Mouse (Mus musculus): Measurements from ENCODE around the gene Ube2l3. TPM values are rescaled to one million over a fixed set of nuclear protein-coding genes. Genes with fewer than 3 reads are reported as not detected.
"Not testable (repeated sequence)": the region's sequence is repeated elsewhere in the genome, so short reads cannot be mapped to it uniquely, and the experiment has no call there.

Gene Ube2l3
- polyA plus RNA-seq, 1 experiment from 2014 or later = 278 TPM

DNA sequence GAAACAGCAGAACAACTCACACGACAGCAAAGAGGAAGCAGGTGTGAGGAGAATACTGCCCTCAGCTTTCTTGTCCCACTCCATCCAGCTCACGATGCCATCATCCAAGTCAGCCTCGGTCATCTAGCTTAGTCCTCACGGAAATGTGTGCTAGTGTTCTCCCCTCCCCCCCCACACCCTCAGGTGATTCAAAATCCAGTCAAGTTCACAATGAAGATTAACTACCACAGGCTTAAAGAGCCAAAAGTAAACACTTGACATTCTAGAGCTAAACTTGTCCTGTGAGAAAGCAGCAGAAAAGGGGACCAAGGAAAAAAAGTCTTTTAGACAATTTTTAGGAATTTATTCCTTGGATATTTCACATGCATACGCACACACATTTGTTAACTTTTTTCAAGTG, 34.4 kb downstream of the Ube2l3 start:
- no peak overlapping the region for H3K9ac ChIP-seq
- no peaks in the 10 kb centered on the region for H3K27me3 ChIP-seq (ENCODE audit: control insufficient read depth, insufficient read depth, low read length)
- peaks cover 56% of the 10 kb centered on the region for H3K36me3 ChIP-seq (replicated peaks; ENCODE audit: control insufficient read depth, insufficient read depth)
- no peak overlapping the region for H3K4me3 ChIP-seq (replicated peaks; ENCODE audit: low read length)
- H3K4me2 ChIP-seq (replicated peaks) = no peak overlapping the region
- WGBS = 90% methylated on average over 5 of the region's 5 CpGs
- no peaks in the 10 kb centered on the region for H3K9me3 ChIP-seq (ENCODE audit: control insufficient read depth, low read length)
- no peaks in the 10 kb centered on the region for H3K4me1 ChIP-seq (replicated peaks; ENCODE audit: control insufficient read depth, insufficient read depth, low read length)
- no peak overlapping the region for H3K27ac ChIP-seq
- no peak for DNase-seq (ENCODE audit: low spot score)
- no peak for ATAC-seq (ENCODE audit: low FRiP score)

DNA sequence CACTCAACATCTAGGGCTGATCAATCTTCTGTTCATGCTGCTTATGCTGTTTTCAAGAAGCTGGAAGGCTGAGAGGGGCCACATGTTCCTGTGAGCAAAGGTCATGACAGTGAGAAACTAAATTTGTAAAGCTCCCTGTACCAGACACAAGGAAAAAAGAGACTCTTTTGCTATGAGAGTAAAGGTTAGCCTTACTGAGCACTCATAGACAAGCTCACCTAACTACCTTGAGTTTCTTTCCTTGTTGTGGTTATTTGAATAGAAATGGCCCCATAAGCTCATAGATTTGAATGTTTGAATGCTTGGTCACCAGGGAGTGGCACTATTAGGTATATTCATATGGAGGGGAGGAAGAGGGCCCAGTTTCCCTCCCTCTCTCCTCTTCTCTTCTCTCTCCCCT, 35.3 kb downstream of the Ube2l3 start:
- H3K9ac ChIP-seq = no peak overlapping the region
- H3K36me3 ChIP-seq (replicated peaks; ENCODE audit: control insufficient read depth, insufficient read depth) = peaks cover 52% of the 10 kb centered on the region
- H3K4me1 ChIP-seq (replicated peaks; ENCODE audit: control insufficient read depth, insufficient read depth, low read length) = no peaks in the 10 kb centered on the region
- H3K4me3 ChIP-seq (replicated peaks; ENCODE audit: low read length) = no peak overlapping the region
- no peak for ATAC-seq (ENCODE audit: low FRiP score)
- H3K4me2 ChIP-seq (replicated peaks) = no peak overlapping the region
- no peaks in the 10 kb centered on the region for H3K9me3 ChIP-seq (ENCODE audit: control insufficient read depth, low read length)
- no peak for DNase-seq (ENCODE audit: low spot score)
- no peaks in the 10 kb centered on the region for H3K27me3 ChIP-seq (ENCODE audit: control insufficient read depth, insufficient read depth, low read length)
- no peak overlapping the region for H3K27ac ChIP-seq

DNA sequence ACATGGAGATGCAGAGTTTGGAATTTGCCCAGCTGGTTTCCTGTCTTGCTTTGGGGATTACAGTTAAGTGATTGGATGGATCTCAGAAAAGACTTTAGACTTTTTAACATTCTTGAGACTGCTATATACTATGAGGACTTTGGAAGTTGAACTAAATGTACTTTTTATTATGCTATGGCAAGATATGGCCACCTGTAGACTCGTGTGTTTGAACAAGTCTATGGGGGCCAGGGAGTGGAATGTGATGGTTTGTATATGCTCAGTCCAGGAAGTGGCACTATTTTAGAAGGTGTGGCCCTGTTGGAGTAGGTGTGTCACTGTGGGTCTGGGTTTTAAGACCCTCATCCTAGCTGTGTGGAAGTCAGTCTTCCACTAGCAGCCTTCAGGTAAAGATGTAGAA, 37.0 kb downstream of the Ube2l3 start:
- not testable (repeated sequence) for H3K9ac ChIP-seq; DNase-seq (ENCODE audit: low spot score); H3K4me3 ChIP-seq (replicated peaks; ENCODE audit: low read length); H3K9me3 ChIP-seq (ENCODE audit: control insufficient read depth, low read length); H3K4me2 ChIP-seq (replicated peaks); H3K27ac ChIP-seq; H3K4me1 ChIP-seq (replicated peaks; ENCODE audit: control insufficient read depth, insufficient read depth, low read length); ATAC-seq (ENCODE audit: low FRiP score); H3K27me3 ChIP-seq (ENCODE audit: control insufficient read depth, insufficient read depth, low read length)
- peaks cover 48% of the 10 kb centered on the region for H3K36me3 ChIP-seq (replicated peaks; ENCODE audit: control insufficient read depth, insufficient read depth)
- 94% methylated on average over 1 of the region's 1 CpGs for whole genome bisulfite sequencing

DNA sequence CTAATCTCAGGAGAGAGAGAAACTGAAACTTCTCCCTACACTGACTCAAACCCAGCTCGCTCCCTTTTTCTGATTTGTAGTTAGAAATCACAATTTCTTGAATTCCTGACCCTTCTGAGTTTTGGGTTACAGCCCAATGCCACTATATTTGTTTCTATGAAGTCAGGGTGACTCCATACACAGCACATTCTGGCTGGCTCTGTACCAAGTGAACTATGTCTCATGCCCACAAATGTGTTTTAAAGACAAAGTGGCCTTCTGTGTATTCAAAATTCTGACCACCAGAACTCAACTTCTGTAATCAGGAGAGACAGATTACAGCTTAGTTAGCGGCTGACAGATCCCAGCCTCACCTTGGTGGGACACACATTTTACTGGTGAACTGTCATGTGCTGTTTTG, 48.1 kb downstream of the Ube2l3 start:
- WGBS = 99% methylated on average over 2 of the region's 2 CpGs
- ATAC-seq (ENCODE audit: low FRiP score) (no peak), DNase-seq (ENCODE audit: low spot score) (no peak)
- no peaks in the 10 kb centered on the region for H3K27me3 ChIP-seq (ENCODE audit: control insufficient read depth, insufficient read depth, low read length)
- no peak overlapping the region for H3K4me2 ChIP-seq (replicated peaks)
- peaks cover 68% of the 10 kb centered on the region for H3K36me3 ChIP-seq (replicated peaks; ENCODE audit: control insufficient read depth, insufficient read depth)
- no peak overlapping the region for H3K4me3 ChIP-seq (replicated peaks; ENCODE audit: low read length)
- H3K4me1 ChIP-seq (replicated peaks; ENCODE audit: control insufficient read depth, insufficient read depth, low read length) = no peaks in the 10 kb centered on the region
- no peak overlapping the region for H3K27ac ChIP-seq
- H3K9ac ChIP-seq = no peak overlapping the region
- no peaks in the 10 kb centered on the region for H3K9me3 ChIP-seq (ENCODE audit: control insufficient read depth, low read length)

DNA sequence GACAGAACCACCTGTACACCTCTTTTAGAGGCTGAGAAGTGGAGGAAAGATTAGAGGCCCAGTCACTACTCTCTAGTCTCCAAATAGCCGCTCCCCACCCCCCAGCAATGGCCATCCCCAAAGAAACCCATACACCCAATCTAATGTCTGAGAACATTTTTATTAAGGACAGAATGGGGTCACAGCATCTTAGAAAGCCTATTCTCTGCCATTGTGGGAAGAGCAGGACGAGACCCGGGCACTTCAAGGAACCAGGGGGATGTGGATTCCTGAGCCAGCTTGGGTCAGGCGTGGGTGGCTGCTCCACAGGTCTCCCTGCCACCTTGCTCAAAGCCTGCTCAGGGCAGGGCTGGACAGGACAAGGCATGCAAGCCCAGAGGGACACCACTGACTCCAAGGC, 50.6 kb downstream of the Ube2l3 start:
- Histone ChIP-seq H3K36me3 (replicated peaks; ENCODE audit: control insufficient read depth, insufficient read depth) (peaks cover 47% of the 10 kb centered on the region), H3K27me3 (ENCODE audit: control insufficient read depth, insufficient read depth, low read length) (no peaks in the 10 kb centered on the region), H3K27ac (no peak overlapping the region), H3K9ac (no peak overlapping the region), H3K4me2 (replicated peaks) (no peak overlapping the region), H3K4me3 (replicated peaks; ENCODE audit: low read length) (no peak overlapping the region), H3K4me1 (replicated peaks; ENCODE audit: control insufficient read depth, insufficient read depth, low read length) (peaks cover 10% of the 10 kb centered on the region), H3K9me3 (ENCODE audit: control insufficient read depth, low read length) (no peaks in the 10 kb centered on the region)
- DNase-seq (ENCODE audit: low spot score) = no peak
- WGBS = 98% methylated on average over 4 of the region's 4 CpGs
- ATAC-seq (ENCODE audit: low FRiP score) = no peak

DNA sequence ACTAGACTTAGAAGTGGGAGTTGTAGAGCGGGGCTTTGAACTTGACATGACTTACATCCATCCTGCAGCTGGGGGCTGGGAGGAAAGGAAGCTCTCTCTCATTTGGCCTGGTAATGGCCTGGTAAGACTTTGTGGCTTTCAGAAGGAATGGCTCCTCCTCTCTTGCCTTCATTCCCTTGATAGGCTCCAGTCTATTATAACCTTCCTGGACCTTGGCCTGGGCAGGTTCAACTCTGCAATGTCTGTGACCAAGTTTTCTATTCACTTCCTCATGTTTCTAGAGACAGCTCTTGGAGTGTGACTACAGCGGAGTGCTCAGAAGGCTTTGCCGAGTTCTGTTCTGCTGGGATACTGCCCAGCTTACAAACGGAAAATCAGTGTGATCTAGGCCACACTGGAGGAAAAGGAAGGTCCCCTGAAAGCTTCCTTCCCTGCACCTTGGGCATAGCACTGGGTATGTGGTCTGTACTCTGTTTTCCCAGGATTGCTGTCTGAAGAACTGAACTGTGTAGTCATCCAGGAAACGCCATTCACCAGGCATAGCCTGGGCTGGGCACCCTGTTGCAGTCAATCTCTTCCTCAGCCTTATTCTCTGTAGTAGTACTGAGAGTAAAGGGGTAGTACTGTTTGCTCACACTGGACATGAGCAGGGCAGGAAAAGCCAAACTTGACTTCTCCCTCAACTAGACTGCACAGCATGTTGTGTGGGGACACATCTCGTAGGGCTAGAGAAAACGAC, 51.8 kb downstream of the Ube2l3 start:
- no peak overlapping the region for H3K9ac ChIP-seq
- H3K4me3 ChIP-seq (replicated peaks; ENCODE audit: low read length) = no peak overlapping the region
- no peak for DNase-seq (ENCODE audit: low spot score)
- ATAC-seq (ENCODE audit: low FRiP score) = no peak
- H3K27ac ChIP-seq = no peak overlapping the region
- peaks cover 47% of the 10 kb centered on the region for H3K36me3 ChIP-seq (replicated peaks; ENCODE audit: control insufficient read depth, insufficient read depth)
- no peak overlapping the region for H3K4me2 ChIP-seq (replicated peaks)
- no peaks in the 10 kb centered on the region for H3K27me3 ChIP-seq (ENCODE audit: control insufficient read depth, insufficient read depth, low read length)
- peaks cover 10% of the 10 kb centered on the region for H3K4me1 ChIP-seq (replicated peaks; ENCODE audit: control insufficient read depth, insufficient read depth, low read length)
- no peaks in the 10 kb centered on the region for H3K9me3 ChIP-seq (ENCODE audit: control insufficient read depth, low read length)
- WGBS = 91% methylated on average over 7 of the region's 7 CpGs

DNA sequence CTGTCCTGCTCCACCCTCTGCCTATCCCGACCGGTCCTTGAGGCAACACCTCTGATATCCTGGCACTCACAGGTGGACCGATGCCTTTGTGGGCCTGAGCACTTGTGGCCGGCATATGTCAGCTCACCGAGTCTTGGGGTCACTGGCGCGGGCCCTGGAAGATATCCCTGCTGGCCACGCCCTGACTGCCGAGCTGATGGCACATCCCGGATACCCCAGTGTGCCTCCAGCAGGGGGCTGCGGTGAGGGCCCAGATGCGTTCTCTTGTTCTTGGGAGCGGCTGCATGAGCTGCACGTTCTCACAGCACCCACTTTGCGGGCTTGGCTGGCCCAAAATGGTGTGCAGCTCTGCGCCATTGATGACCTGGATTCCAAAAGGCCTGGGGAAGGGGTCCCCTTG, 54.4 kb downstream of the Ube2l3 start:
- H3K9me3 ChIP-seq (ENCODE audit: control insufficient read depth, low read length) = no peaks in the 10 kb centered on the region
- peaks cover 25% of the 10 kb centered on the region for H3K36me3 ChIP-seq (replicated peaks; ENCODE audit: control insufficient read depth, insufficient read depth)
- H3K27me3 ChIP-seq (ENCODE audit: control insufficient read depth, insufficient read depth, low read length) = no peaks in the 10 kb centered on the region
- peak overlapping the region; percentile 96 for H3K4me2 ChIP-seq (replicated peaks)
- ATAC-seq (ENCODE audit: low FRiP score) (0 out of 2 replicates have a peak, but pooled peaks have one; percentile 4), DNase-seq (ENCODE audit: low spot score) (no peak)
- H3K4me3 ChIP-seq (replicated peaks; ENCODE audit: low read length) = peak overlapping the region; percentile 68
- H3K9ac ChIP-seq = peak overlapping the region; percentile 77
- peaks cover 10% of the 10 kb centered on the region for H3K4me1 ChIP-seq (replicated peaks; ENCODE audit: control insufficient read depth, insufficient read depth, low read length)
- 7% methylated on average over 16 of the region's 16 CpGs for WGBS
- no peak overlapping the region for H3K27ac ChIP-seq

DNA sequence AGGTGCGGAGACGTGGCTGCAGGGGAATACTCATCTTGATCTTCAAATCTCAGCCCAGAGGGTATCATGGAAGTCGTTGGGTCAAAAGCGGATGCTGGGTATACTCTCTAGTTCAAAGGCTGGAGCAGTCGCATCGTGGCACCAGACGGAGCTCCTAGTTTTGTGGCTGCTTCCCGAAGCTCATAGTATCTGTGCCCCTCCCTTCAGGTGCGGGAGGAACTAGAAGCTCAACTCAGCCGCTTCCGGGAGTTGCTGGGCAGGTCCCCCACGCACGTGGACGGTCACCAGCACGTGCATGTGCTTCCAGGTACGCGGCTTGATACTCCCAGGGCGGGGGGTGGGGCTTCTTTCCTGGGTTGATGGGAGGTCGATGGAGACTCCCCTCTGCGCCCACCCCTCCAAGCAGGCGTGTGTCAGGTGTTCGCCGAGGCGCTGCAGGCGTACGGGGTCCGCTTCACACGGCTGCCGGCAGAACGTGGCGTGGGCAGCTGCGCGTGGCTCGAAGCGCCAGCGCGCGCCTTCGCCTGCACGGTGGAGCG, 55.0 kb downstream of the Ube2l3 start:
- peak; percentile 52; the same call in 1 of the 2 replicates for ATAC-seq (ENCODE audit: low FRiP score)
- peak; percentile 49 for DNase-seq (ENCODE audit: low spot score)

DNA sequence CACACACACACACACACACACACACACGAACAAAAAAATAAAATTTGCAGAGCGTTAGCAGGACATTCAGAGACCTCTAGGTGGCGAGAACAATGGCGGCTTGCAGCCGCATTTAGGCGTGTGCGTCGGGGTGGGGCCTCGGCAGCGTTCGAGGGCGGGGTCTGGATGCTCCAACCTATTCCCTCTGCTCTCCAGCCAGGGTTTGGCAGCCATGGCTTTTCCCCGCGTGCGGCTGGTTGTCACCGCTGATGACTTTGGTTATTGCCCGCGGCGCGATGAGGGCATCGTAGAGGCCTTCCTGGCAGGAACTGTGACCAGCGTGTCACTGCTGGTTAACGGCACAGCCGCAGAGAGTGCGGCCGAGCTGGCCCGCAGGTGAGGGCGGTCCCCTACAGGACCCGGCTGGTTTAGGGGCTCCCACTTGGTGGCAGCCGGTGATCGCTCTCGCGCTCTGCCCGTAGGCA, 55.6 kb downstream of the Ube2l3 start, which contains the start of gene Ccdc116:
Ccdc116 (minus strand) TSS at position 458 of the 464 bp plus-strand sequence.
- ATAC-seq (ENCODE audit: low FRiP score) (peak; percentile 91), DNase-seq (ENCODE audit: low spot score) (peak; percentile 87)
- Histone ChIP-seq H3K27me3 (ENCODE audit: control insufficient read depth, insufficient read depth, low read length) (no peaks in the 10 kb centered on the region), H3K4me3 (replicated peaks; ENCODE audit: low read length) (peak within 1 kb of the TSS; percentile 68), H3K36me3 (replicated peaks; ENCODE audit: control insufficient read depth, insufficient read depth) (peaks cover 13% of the 10 kb centered on the region), H3K4me2 (replicated peaks) (peak within 1 kb of the TSS; percentile 96), H3K27ac (peak within 1 kb of the TSS; percentile 74), H3K9ac (peak within 1 kb of the TSS; percentile 77), H3K9me3 (ENCODE audit: control insufficient read depth, low read length) (no peaks in the 10 kb centered on the region), H3K4me1 (replicated peaks; ENCODE audit: control insufficient read depth, insufficient read depth, low read length) (peaks cover 10% of the 10 kb centered on the region)
- WGBS = under 1% methylated on average over 34 of the region's 34 CpGs

More for the DNA sequence above, 55.0 kb downstream of the Ube2l3 start:
- Histone ChIP-seq H3K4me1 (replicated peaks; ENCODE audit: control insufficient read depth, insufficient read depth, low read length) (peaks cover 10% of the 10 kb centered on the region), H3K27me3 (ENCODE audit: control insufficient read depth, insufficient read depth, low read length) (no peaks in the 10 kb centered on the region), H3K9me3 (ENCODE audit: control insufficient read depth, low read length) (no peaks in the 10 kb centered on the region), H3K36me3 (replicated peaks; ENCODE audit: control insufficient read depth, insufficient read depth) (peaks cover 19% of the 10 kb centered on the region), H3K27ac (peak overlapping the region; percentile 74), H3K4me3 (replicated peaks; ENCODE audit: low read length) (peak overlapping the region; percentile 68), H3K4me2 (replicated peaks) (peak overlapping the region; percentile 96), H3K9ac (peak overlapping the region; percentile 77)
- 0% methylated on average over 40 of the region's 41 CpGs for WGBS

All from hindbrain, embryonic 14.5 days (tissue).